Mouse (Mus musculus): ENCODE measurements around the gene Syvn1. TPM values are rescaled to one million over a fixed set of nuclear protein-coding genes. Genes with fewer than 3 reads are reported as not detected.

Gene Syvn1
- polyA plus RNA-seq, 1 experiment: 38.8 TPM

GRCm38 (mm10) chr19:6018142-6019089 is 28.0 kb upstream of the Syvn1 start:
- TF ChIP-seq POLR2A (IDR thresholded peaks at IDR 0.05; ENCODE audit: borderline replicate concordance, extremely low read depth, insufficient read depth, insufficient read length, poor library complexity, severe bottlenecking) (no peak), CTCF (IDR thresholded peaks at IDR 0.05; ENCODE audit: borderline replicate concordance, extremely low read depth, insufficient read depth, insufficient read length) (peak; percentile 87)
- DNase-seq (ENCODE audit: low read depth): peak; percentile 89

- no peak for TF ChIP-seq POLR2A (IDR thresholded peaks at IDR 0.05; ENCODE audit: borderline replicate concordance, extremely low read depth, insufficient read depth, insufficient read length, poor library complexity, severe bottlenecking)
- TF ChIP-seq CTCF (IDR thresholded peaks at IDR 0.05; ENCODE audit: borderline replicate concordance, extremely low read depth, insufficient read depth, insufficient read length): no peak
- DNase-seq (ENCODE audit: low read depth): no peak
These were observed 26.1 kb upstream of the Syvn1 start for GRCm38 (mm10) chr19:6020276-6020675.

GRCm38 (mm10) chr19:6023059-6023458 is 23.3 kb upstream of the Syvn1 start:
- DNase-seq (ENCODE audit: low read depth): no peak
- TF ChIP-seq CTCF (IDR thresholded peaks at IDR 0.05; ENCODE audit: borderline replicate concordance, extremely low read depth, insufficient read depth, insufficient read length) (no peak), POLR2A (IDR thresholded peaks at IDR 0.05; ENCODE audit: borderline replicate concordance, extremely low read depth, insufficient read depth, insufficient read length, poor library complexity, severe bottlenecking) (no peak)

- TF ChIP-seq POLR2A (IDR thresholded peaks at IDR 0.05; ENCODE audit: borderline replicate concordance, extremely low read depth, insufficient read depth, insufficient read length, poor library complexity, severe bottlenecking): no peak
- TF ChIP-seq CTCF (IDR thresholded peaks at IDR 0.05; ENCODE audit: borderline replicate concordance, extremely low read depth, insufficient read depth, insufficient read length): no peak
These were observed 22.4 kb upstream of the Syvn1 start for GRCm38 (mm10) chr19:6023930-6024329.

GRCm38 (mm10) chr19:6028991-6029390 is 17.4 kb upstream of the Syvn1 start:
- no peak for DNase-seq (ENCODE audit: low read depth)
- no peak for TF ChIP-seq CTCF (IDR thresholded peaks at IDR 0.05; ENCODE audit: borderline replicate concordance, extremely low read depth, insufficient read depth, insufficient read length)
- no peak for TF ChIP-seq POLR2A (IDR thresholded peaks at IDR 0.05; ENCODE audit: borderline replicate concordance, extremely low read depth, insufficient read depth, insufficient read length, poor library complexity, severe bottlenecking)

More at GRCm38 (mm10) chr19:6023930-6024329, 22.4 kb upstream of the Syvn1 start:
- no peak for DNase-seq (ENCODE audit: low read depth)

- TF ChIP-seq CTCF (IDR thresholded peaks at IDR 0.05; ENCODE audit: borderline replicate concordance, extremely low read depth, insufficient read depth, insufficient read length): no peak
- no peak for TF ChIP-seq POLR2A (IDR thresholded peaks at IDR 0.05; ENCODE audit: borderline replicate concordance, extremely low read depth, insufficient read depth, insufficient read length, poor library complexity, severe bottlenecking)
These were observed 16.9 kb upstream of the Syvn1 start for GRCm38 (mm10) chr19:6029426-6029825.

GRCm38 (mm10) chr19:6030520-6031280 is 15.7 kb upstream of the Syvn1 start:
- TF ChIP-seq CTCF (IDR thresholded peaks at IDR 0.05; ENCODE audit: borderline replicate concordance, extremely low read depth, insufficient read depth, insufficient read length) (no peak), POLR2A (IDR thresholded peaks at IDR 0.05; ENCODE audit: borderline replicate concordance, extremely low read depth, insufficient read depth, insufficient read length, poor library complexity, severe bottlenecking) (no peak)
- DNase-seq (ENCODE audit: low read depth): no peak

More at GRCm38 (mm10) chr19:6029426-6029825, 16.9 kb upstream of the Syvn1 start:
- DNase-seq (ENCODE audit: low read depth): no peak

- TF ChIP-seq CTCF (IDR thresholded peaks at IDR 0.05; ENCODE audit: borderline replicate concordance, extremely low read depth, insufficient read depth, insufficient read length): no peak
- TF ChIP-seq POLR2A (IDR thresholded peaks at IDR 0.05; ENCODE audit: borderline replicate concordance, extremely low read depth, insufficient read depth, insufficient read length, poor library complexity, severe bottlenecking): no peak
- no peak for DNase-seq (ENCODE audit: low read depth)
These were observed 10.3 kb upstream of the Syvn1 start for GRCm38 (mm10) chr19:6035966-6036585.

GRCm38 (mm10) chr19:6037695-6038094 is 8.7 kb upstream of the Syvn1 start:
- DNase-seq (ENCODE audit: low read depth): no peak
- TF ChIP-seq CTCF (IDR thresholded peaks at IDR 0.05; ENCODE audit: borderline replicate concordance, extremely low read depth, insufficient read depth, insufficient read length) (no peak), POLR2A (IDR thresholded peaks at IDR 0.05; ENCODE audit: borderline replicate concordance, extremely low read depth, insufficient read depth, insufficient read length, poor library complexity, severe bottlenecking) (no peak)

- DNase-seq (ENCODE audit: low read depth): no peak
- TF ChIP-seq CTCF (IDR thresholded peaks at IDR 0.05; ENCODE audit: borderline replicate concordance, extremely low read depth, insufficient read depth, insufficient read length) (no peak), POLR2A (IDR thresholded peaks at IDR 0.05; ENCODE audit: borderline replicate concordance, extremely low read depth, insufficient read depth, insufficient read length, poor library complexity, severe bottlenecking) (no peak)
These were observed 8.1 kb upstream of the Syvn1 start for GRCm38 (mm10) chr19:6038326-6038725.

- no peak for DNase-seq (ENCODE audit: low read depth)
- TF ChIP-seq POLR2A (IDR thresholded peaks at IDR 0.05; ENCODE audit: borderline replicate concordance, extremely low read depth, insufficient read depth, insufficient read length, poor library complexity, severe bottlenecking): no peak
- no peak for TF ChIP-seq CTCF (IDR thresholded peaks at IDR 0.05; ENCODE audit: borderline replicate concordance, extremely low read depth, insufficient read depth, insufficient read length)
These were observed 6.4 kb upstream of the Syvn1 start for GRCm38 (mm10) chr19:6040002-6040401.
